Mouse (Mus musculus) intestine, postnatal 0 days (tissue): ENCODE measurements around the gene Fip1l1. TPM values are rescaled to one million over a fixed set of nuclear protein-coding genes. Genes with fewer than 3 reads are reported as not detected.

Experiments used
- ATAC-seq: fragments of 200-750 bp; cut with Nextera tagmentation; 2 replicates; pipeline ENCODE4 v1.8.0; 2017; ENCODE audit warnings: mild to moderate bottlenecking, moderate TSS enrichment, moderate library complexity
- H3K27ac ChIP-seq: fragments of 300-500 bp; sonication (generic); 2 replicates; pipeline ENCODE4 v1.5.1; 2014; ENCODE audit warnings: mild to moderate bottlenecking, low read depth, low read length, moderate library complexity
- H3K27me3 ChIP-seq: fragments of 300-500 bp; sonication (generic); replicated peaks from 2 replicates; pipeline ENCODE4 v1.6.1; 2014; ENCODE audit warnings: low read length, mixed read lengths; ENCODE audit not compliant: control insufficient read depth, insufficient read depth
- H3K36me3 ChIP-seq: fragments of 300-500 bp; sonication (generic); 2 replicates; pipeline ENCODE4 v1.6.1; 2014; ENCODE audit warnings: mild to moderate bottlenecking, moderate library complexity; ENCODE audit not compliant: control insufficient read depth, insufficient read depth
- H3K4me1 ChIP-seq: fragments of 300-500 bp; sonication (generic); replicated peaks from 2 replicates; pipeline ENCODE4 v1.6.1; 2014; ENCODE audit warnings: antibody characterized with exemption, low read length, mixed read lengths; ENCODE audit not compliant: control insufficient read depth, insufficient read depth
- H3K4me2 ChIP-seq: fragments of 300-500 bp; sonication (generic); replicated peaks from 2 replicates; pipeline ENCODE4 v1.6.1; 2014; ENCODE audit warnings: low read depth, mild to moderate bottlenecking, moderate library complexity
- H3K4me3 ChIP-seq: fragments of 300-500 bp; sonication (generic); 2 replicates; pipeline ENCODE4 v1.5.1; 2014; ENCODE audit warnings: low read depth, low read length
- H3K9ac ChIP-seq: fragments of 300-500 bp; sonication (generic); 2 replicates; pipeline ENCODE4 v1.6.1; 2014; ENCODE audit warnings: mild to moderate bottlenecking, low read depth, low read length
- H3K9me3 ChIP-seq: fragments of 300-500 bp; sonication (generic); 2 replicates; pipeline ENCODE4 v1.6.1; 2016; ENCODE audit warnings: mixed run types; ENCODE audit not compliant: control insufficient read depth
- CTCF ChIP-seq: sonication (generic); IDR thresholded peaks from 2 replicates; pipeline ENCODE4 v1.5.1; 2016; ENCODE audit warnings: low read depth, mild to moderate bottlenecking, control low read depth, antibody characterized with exemption, moderate library complexity
- WGBS: fragments of 180-500 bp; shearing (Covaris S2); extraction: QIAGEN DNeasy Blood & Tissue Kit; methylation state at CpG from one replicate; pipeline ENCODE4 v1.1.7; 2014; 5-methylcytosine and 5-hydroxymethylcytosine counted together
- polyA plus RNA-seq: library from polyadenylated mRNA; unstranded; fragments of >200 nt; fragmentation: Nextera tagmentation; extraction: Ambion mirVana; gene quantifications from 2 replicates; pipeline ENCODE4 v1.2.1, GENCODE M21; 2015

Fip1l1 gene
- 37.7 and 42.0 TPM in 2 replicates for polyA plus RNA-seq

DNA sequence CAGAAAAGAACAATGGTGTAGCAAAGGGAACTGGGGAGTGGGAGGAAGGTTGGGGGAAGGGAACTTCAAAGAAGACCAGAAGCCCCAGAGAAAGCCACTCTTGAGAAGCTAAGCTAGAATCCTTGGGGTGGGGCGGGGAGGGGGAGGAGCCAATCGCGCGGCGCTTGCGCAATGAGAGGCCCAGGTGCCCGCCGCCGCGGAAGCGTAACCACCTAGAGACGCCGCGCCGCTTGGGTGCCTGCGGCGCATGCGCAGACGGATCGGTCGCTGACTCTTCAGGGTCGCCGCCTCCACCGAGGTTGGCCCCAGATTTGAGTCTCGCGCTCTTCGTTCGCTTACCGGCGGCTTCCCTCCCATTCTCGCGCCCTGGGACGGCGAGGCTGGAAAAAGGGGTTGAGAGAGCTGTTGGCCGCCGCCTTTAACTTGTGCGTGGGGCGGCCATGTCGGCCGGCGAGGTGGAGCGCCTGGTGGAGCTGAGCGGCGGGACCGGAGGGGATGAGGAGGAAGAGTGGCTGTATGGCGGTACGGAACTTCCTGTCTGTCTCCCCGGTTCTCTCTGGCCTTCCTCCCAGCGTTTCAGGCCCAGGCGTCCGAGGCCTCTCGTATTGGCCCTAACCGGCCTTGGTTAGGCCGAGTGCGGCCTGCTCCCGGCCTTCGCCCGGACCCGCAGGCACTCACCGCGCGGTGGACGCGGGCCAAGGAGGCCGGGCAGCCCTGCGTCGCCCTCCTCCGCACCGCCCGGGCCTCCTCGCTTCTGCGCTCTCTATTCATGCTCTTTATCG, at the start of gene Fip1l1:
Gene Fip1l1, plus strand, starts transcription at position 210 of the 782 bp plus-strand sequence.
- ATAC-seq = peak; percentile 86
- 0 out of 2 replicates have a peak, but pooled peaks have one; percentile 3 for TF ChIP-seq CTCF
- under 1% methylated on average over 73 of the region's 73 CpGs for WGBS
- Histone ChIP-seq H3K27ac (peak within 1 kb of the TSS; percentile 88), H3K9me3 (no peaks in the 10 kb centered on the region), H3K9ac (peak within 1 kb of the TSS; percentile 78), H3K36me3 (peaks cover 3% of the 10 kb centered on the region; the same call in 1 of the 2 replicates), H3K4me1 (peaks cover 14% of the 10 kb centered on the region), H3K27me3 (no peaks in the 10 kb centered on the region), H3K4me3 (peak within 1 kb of the TSS; percentile 76), H3K4me2 (peak within 1 kb of the TSS; percentile 63)

DNA sequence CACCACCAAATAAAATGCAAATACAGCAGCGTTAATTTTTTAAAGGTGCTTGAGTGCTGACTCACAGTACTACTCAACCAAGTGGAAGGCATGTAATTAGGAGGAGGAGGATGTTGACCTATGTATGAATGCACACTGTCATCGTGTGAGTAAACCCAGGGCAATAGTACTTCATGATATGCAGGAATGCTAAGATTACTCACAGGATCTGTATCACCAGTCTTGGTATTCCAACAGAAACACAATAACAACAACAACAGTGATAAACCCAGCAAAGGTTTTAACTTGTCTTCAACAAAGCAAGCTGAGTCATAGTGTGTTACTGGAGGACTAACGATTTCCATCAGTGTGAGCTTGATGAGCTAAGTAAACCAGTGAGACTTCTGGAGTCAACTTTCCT, 42.5 kb upstream of the Fip1l1 start:
- Histone ChIP-seq H3K27ac (no peak overlapping the region), H3K9me3 (no peaks in the 10 kb centered on the region), H3K4me1 (no peaks in the 10 kb centered on the region), H3K4me2 (no peak overlapping the region), H3K27me3 (no peaks in the 10 kb centered on the region), H3K9ac (no peak overlapping the region), H3K36me3 (no peaks in the 10 kb centered on the region), H3K4me3 (no peak overlapping the region)
- no peak for ATAC-seq
- 88% methylated on average over 3 of the region's 3 CpGs for WGBS
- TF ChIP-seq CTCF = no peak

DNA sequence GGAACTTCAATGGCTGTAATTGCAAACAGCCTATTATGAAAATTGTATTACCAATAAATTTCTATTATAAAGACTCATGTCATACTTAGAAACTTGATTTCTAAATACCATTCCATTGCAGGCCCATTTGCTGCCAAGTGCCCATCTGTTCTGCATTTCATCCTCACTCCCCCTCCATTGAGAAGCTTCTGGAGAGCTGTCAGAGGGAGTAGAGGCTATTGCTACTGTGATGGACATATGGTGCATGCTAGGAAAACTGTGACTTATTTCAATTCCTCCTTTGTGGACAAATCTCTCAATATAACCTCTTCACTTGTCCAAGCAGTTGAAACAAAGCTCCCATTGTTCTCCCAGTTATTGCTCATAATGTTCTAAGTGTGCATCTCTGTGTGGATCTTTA, 23.6 kb upstream of the Fip1l1 start:
- Histone ChIP-seq H3K27ac (no peak overlapping the region), H3K4me2 (no peak overlapping the region), H3K27me3 (no peaks in the 10 kb centered on the region), H3K4me1 (no peaks in the 10 kb centered on the region), H3K36me3 (no peaks in the 10 kb centered on the region), H3K9ac (no peak overlapping the region), H3K9me3 (no peaks in the 10 kb centered on the region), H3K4me3 (no peak overlapping the region)
- ATAC-seq = no peak
- TF ChIP-seq CTCF = no peak

DNA sequence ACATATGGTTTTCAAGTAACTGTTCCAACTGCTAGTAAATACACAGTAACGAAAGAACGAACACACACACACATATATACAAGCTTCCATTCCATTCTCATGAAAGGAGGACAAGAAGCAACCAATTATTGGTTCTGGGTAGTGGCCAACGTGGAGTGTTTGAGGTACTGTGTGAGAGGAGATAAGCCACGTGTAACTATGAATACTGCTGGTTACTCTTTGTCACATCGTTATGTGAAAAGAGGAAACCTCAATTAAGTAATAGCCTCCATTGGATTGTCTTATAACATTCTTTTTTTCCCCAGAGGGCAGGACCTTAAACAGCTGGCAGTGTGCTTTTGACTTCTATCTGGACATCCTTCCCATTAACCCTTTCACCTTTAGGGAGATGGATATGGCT, 8.2 kb upstream of the Fip1l1 start:
- no peak for TF ChIP-seq CTCF
- Histone ChIP-seq H3K36me3 (no peaks in the 10 kb centered on the region), H3K9ac (no peak overlapping the region), H3K27me3 (no peaks in the 10 kb centered on the region), H3K4me2 (no peak overlapping the region), H3K4me1 (peaks cover 12% of the 10 kb centered on the region), H3K9me3 (no peaks in the 10 kb centered on the region), H3K4me3 (no peak overlapping the region), H3K27ac (no peak overlapping the region)
- 73% methylated on average over 5 of the region's 5 CpGs for WGBS
- ATAC-seq = no peak

DNA sequence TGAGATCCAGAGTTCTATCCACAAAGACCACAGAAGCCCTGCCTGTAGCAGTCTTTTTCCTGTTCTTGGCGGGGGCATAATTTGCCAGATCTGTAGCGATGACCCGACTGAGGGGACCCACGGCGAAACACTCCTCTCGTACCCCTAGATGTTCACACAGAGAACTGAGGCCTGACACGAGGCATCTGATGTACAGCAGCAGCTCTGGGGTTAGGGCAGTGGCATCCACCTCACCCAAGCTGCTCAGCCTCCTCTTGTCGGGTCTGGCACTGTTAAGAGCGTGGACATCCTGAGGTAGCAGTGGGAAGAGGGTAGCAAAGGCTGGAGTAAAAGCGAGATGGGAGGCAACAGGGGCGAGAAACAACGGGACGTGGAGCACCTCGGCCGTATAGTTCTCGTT, 4.5 kb upstream of the Fip1l1 start:
- no peaks in the 10 kb centered on the region for H3K9me3 ChIP-seq
- no peak for ATAC-seq
- 15% methylated on average over 16 of the region's 16 CpGs for WGBS
- TF ChIP-seq CTCF = no peak
- H3K27ac ChIP-seq = no peak overlapping the region
- peaks cover 12% of the 10 kb centered on the region for H3K4me1 ChIP-seq
- H3K36me3 ChIP-seq = no peaks in the 10 kb centered on the region
- peak overlapping the region; percentile 73 for H3K9ac ChIP-seq
- peak overlapping the region; percentile 95 for H3K4me2 ChIP-seq
- H3K27me3 ChIP-seq = no peaks in the 10 kb centered on the region
- H3K4me3 ChIP-seq = peak overlapping the region; percentile 97

DNA sequence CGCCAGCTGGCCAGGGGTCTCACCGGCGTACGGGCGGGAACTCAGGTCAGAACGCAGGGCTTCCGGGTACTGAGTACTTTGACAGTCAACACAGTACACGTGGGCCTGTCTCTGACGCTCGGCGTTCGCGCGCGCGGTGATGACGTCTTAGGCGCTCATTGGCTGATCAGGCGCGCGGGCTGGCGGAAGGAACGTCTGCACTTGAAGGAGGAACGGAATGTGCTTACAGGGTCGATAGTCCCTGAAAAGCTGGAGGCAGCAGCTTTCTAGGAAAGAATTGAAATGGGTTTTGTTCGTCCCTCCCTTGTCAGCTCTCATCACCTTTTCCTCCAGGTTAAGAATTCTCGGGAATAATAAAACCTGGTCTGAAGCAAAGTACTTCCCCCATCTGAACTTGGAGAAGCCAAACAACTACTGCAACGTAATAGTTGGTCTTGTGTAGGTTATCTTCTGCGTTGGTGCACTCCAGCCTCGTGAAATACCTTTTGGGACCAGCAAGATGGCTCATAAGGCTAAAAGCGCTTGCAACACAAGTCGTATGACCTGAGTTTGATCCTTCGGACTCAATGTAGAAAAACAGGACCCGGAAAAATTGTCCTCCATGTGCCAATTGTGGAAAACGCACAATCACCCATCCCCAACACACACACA, 3.5 kb upstream of the Fip1l1 start, which contains the start of gene Scfd2:
Gene Scfd2, minus strand, starts transcription at position 130 of the 651 bp plus-strand sequence.
- H3K27me3 ChIP-seq = no peaks in the 10 kb centered on the region
- no peaks in the 10 kb centered on the region for H3K9me3 ChIP-seq
- peak within 1 kb of the TSS; percentile 42 for H3K27ac ChIP-seq
- no peaks in the 10 kb centered on the region for H3K36me3 ChIP-seq
- ATAC-seq = peak; percentile 91
- H3K4me3 ChIP-seq = peak within 1 kb of the TSS; percentile 97
- WGBS = 5% methylated on average over 35 of the region's 35 CpGs
- peak within 1 kb of the TSS; percentile 95 for H3K4me2 ChIP-seq
- TF ChIP-seq CTCF = no peak
- H3K9ac ChIP-seq = peak within 1 kb of the TSS; percentile 73
- peaks cover 16% of the 10 kb centered on the region for H3K4me1 ChIP-seq
